Mouse (Mus musculus) thymus, postnatal 36 days (tissue): ENCODE data around the gene Bmpr1a.
A peak's percentile ranks its signal among the peaks of the same experiment; 100 is the strongest.

ENCODE experiments used
- DNase-seq, 2 experiments: peaks; one replicate each; pipeline ENCODE4 v3.0.0; 2022; ENCODE audit warnings: mixed read lengths in 2 of 2

Gene Bmpr1a

DNA sequence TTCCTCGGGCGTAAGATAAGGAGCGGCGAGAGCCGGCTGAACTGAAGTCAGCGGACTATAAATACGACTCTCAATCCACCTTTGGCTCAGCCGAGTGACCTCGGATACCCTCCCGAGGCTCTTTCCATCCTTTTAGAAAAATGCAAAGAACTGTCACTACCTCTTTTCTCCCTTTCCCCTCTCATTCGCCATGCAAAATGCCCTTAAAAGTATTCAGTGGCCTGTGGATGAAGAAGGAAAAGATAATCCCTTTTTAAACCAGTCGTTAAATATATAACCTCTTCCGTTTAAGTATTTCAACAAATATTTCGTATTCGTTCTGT, at the start of gene Bmpr1a:
Gene Bmpr1a, minus strand, starts transcription at position 17 of the 323 bp plus-strand sequence.
- DNase-seq: no peak

GRCm38 (mm10) chr14:34552226-34552625, 49.1 kb upstream of the Bmpr1a start:
- DNase-seq: no peak

GRCm38 (mm10) chr14:34549004-34549671, 46.0 kb upstream of the Bmpr1a start:
- peak; percentile 57 to 60 for DNase-seq

GRCm38 (mm10) chr14:34548391-34549001, 45.4 kb upstream of the Bmpr1a start:
- DNase-seq: no peak

- no peak for DNase-seq
These were observed 41.4 kb upstream of the Bmpr1a start for GRCm38 (mm10) chr14:34544545-34544944.

- DNase-seq: no peak
These were observed 40.9 kb upstream of the Bmpr1a start for GRCm38 (mm10) chr14:34544001-34544400.

- DNase-seq: no peak
These were observed 40.5 kb upstream of the Bmpr1a start for GRCm38 (mm10) chr14:34543596-34543995.

DNA sequence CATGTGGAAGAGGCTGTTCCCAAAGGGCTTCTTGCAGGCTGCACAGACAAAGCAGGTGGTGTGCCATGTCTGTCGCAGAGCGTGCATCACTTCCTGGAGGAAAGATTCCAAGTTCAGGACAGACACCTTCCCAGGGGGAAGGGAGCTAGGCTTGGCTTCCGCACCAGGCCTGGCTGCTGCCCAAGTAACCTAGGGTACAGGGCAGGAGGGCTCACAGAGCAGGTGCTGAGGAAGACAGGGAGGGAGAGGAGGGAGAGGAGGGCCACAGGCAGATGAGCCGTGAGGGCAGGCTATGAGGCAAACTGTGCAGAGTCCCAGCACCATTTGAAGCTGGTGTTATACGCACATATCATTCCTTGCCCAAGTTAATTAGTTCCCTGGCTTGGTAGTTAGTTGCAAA, 38.8 kb upstream of the Bmpr1a start:
- DNase-seq: no peak

DNA sequence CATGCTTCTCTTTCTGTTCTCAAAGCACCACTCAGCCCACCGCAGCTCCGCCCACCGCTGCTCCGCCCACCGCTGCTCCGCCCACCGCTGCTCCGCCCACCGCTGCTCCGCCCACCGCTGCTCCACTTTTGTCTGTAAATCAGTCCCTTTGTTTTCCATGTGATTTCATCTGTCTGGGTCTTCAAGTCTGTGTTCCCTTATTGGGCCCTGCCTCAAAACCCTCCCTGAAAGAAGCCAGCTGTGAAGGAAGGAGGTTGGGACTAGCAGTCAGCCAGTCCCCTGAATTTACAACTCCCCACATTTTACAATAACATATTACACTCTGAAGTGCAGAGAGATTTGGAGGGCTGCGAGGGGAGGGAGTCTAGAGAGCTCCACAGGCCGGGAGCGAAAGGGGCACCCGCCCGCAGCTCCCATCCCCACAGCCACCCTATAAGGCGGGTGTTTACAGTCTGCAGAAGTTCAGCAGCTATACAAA, 37.6 kb upstream of the Bmpr1a start:
- peak in 1 of 2 experiments; percentile 10 for DNase-seq

DNA sequence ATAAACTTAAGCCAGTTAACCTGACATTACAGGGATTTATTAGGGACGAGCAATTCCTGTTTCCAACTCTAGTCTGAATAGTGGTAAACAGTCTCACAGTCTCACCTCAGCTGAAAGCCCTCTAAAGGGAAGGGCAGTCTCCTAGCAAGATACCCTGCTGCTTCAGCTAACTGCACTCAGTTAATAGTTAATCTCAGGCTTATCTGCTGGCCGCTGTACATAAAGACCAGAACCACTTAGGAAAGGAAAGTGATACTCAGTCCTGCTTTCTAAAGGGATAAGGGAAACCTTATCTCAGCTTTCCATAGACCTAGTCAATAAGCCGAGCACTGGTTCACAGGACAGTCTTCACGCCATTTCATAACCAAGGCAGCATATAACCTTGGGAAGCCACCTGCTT, 32.7 kb upstream of the Bmpr1a start:
- no peak for DNase-seq

DNA sequence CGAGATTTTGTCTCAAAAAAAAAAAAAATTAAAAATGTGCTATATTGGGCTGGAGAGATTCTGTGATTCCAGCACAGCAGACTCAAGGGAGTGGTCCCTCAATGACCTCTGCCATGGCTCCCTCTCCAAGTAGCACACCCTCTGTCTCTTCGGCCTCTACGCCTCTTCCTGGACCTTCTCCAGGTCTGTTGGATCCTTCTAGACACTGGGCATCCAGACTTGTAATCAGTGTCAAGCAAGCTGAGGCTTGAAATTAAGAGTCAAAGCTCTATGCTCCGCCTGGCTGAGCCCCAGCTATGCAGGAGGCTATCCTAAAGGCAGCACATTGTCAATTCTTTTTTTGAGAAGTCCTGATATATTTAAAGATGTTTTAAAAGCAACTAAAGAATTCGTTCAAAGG, 30.4 kb upstream of the Bmpr1a start:
- DNase-seq: no peak

DNA sequence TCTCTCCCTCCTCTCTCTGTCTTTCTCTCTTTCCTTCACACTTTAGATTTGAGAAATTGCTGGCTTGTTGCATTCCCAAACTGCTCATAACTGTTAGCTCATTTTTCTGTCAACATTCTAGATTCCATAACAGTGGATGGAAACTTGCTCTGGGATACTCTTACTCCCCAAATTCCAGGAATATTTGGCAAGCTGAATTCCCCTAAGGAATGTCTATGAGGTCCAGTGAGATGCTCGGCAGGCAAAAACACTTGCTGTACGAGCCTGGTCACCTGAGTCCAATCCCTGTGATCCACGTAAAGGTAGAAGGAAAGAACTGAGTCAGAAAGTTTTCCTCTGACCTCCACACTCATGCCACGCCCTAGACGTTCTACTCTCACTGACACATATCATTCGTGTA, 29.4 kb upstream of the Bmpr1a start:
- no peak for DNase-seq

GRCm38 (mm10) chr14:34528804-34529203, 25.7 kb upstream of the Bmpr1a start:
- DNase-seq: no peak

- no peak for DNase-seq
These were observed 19.6 kb upstream of the Bmpr1a start, which contains the start of gene 9230112D13Rik for GRCm38 (mm10) chr14:34522701-34523100. TSS of gene 9230112D13Rik (minus strand) at chr14:34522801.

GRCm38 (mm10) chr14:34517959-34518544, 14.9 kb upstream of the Bmpr1a start:
- DNase-seq: no peak

DNA sequence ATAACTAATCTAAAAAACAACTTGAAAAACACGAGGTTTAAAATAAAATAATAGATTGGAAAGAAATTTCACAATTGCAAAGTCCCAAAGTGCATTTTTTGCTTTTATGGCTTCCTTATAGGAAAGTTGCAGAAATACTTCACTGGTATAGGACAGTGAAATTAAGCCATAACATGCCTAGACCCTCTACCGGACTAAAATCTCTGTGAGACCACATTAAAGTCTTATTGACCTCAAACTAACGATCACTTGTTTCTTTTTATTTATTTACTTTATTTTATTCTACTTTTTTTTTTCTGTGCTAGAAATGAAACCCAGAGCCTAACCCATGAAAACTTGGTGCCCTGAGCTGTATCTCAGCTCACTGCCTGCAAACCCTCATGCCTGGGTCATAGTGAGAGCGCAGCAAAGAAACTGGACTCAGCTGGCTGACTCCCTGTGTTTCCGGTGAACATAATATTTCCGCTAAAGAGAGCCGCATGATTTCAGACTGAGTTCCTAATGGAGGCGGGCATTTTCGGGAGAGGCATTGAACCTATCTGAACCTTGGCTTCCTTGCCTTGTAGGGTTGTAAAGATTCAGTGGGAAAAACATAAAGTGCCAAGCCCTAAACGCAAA, 13.9 kb upstream of the Bmpr1a start:
- no peak for DNase-seq

- no peak for DNase-seq
These were observed 12.7 kb upstream of the Bmpr1a start for GRCm38 (mm10) chr14:34515860-34516259.

- no peak for DNase-seq
These were observed 11.0 kb upstream of the Bmpr1a start for GRCm38 (mm10) chr14:34514120-34514519.

GRCm38 (mm10) chr14:34512602-34513001, 9.5 kb upstream of the Bmpr1a start:
- no peak for DNase-seq

GRCm38 (mm10) chr14:34511901-34512300, 8.8 kb upstream of the Bmpr1a start:
- no peak for DNase-seq

DNA sequence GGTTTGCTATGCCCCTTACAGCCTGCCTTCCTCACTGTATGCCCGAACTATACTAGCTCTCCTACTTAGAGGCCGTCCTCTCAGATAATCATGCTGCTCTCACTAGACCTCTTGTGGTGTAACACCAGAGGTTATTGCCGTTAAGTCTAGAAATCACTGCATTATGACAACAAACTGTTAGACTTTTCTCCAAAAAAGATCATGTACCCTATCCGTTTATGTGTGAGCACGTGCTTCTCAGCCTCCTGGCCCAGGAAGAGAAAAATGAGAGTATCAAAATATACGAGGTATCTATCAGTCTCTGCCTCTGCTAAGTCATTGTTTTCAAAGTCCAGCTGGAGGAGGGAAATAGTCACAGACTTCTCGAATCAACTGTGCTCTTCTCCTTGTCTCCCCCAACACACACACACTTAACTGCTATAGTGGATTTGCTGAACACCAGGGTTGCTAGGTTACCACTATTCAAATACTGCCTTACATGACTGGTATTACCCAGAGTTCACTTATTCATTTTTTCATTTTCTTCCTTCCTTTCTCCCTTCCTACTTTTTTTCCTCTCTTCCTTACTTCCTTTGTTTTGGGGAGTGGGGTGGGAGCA, 5.8 kb upstream of the Bmpr1a start:
- DNase-seq: no peak

- no peak for DNase-seq
These were observed 5.2 kb upstream of the Bmpr1a start for GRCm38 (mm10) chr14:34508187-34508840.

DNA sequence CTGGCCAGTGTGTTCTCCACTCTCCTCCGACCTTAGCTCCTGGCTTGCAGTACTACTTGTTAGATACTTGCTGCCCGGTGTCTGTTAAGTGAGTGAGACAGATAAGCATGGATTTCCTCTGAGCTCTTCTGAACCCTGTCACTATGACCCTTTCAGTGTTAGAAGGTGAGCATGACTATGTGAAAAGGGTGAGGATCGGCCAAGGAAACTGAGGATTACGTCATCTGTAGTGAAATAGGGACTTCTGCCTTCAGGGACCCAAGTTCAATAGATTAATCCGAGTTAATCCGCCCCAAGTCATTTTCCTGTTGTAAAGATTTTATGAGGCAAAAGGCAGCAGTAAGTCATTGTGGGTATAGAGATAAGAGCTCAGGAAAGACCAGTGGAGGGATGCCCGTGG, 2.2 kb upstream of the Bmpr1a start:
- DNase-seq: no peak
